Mouse (Mus musculus): Measurements from ENCODE around the gene Stk11. TPM values are rescaled to one million over a fixed set of nuclear protein-coding genes. Genes with fewer than 3 reads are reported as not detected.
A peak's percentile ranks its signal among the peaks of the same experiment; 100 is the strongest.

Gene Stk11
- polyA plus RNA-seq, 1 experiment from 2014 or later: 14.4 TPM

GRCm38 (mm10) chr10:80171760-80172526, 56.3 kb downstream of the Stk11 start:
- peak overlapping the region; percentile 62 for H3K9ac ChIP-seq
- H3K36me3 ChIP-seq: peaks cover 22% of the 10 kb centered on the region
- no peaks in the 10 kb centered on the region for H3K27me3 ChIP-seq (replicated peaks)
- H3K4me2 ChIP-seq (replicated peaks): peak overlapping the region; percentile 78
- H3K9me3 ChIP-seq: no peaks in the 10 kb centered on the region
- H3K4me1 ChIP-seq (replicated peaks): peaks cover 39% of the 10 kb centered on the region
- no peak overlapping the region; the same call in none of the 2 replicates for H3K4me3 ChIP-seq (replicated peaks)
- no peak for ATAC-seq
- 81% methylated on average over 45 of the region's 45 CpGs for WGBS
- peak overlapping the region; percentile 94 for H3K27ac ChIP-seq

- no peaks in the 10 kb centered on the region for H3K9me3 ChIP-seq
- H3K27me3 ChIP-seq (replicated peaks): no peaks in the 10 kb centered on the region
- H3K4me1 ChIP-seq (replicated peaks): peaks cover 39% of the 10 kb centered on the region
- peak within 1 kb of the TSS; percentile 94 for H3K27ac ChIP-seq
- H3K36me3 ChIP-seq: peaks cover 22% of the 10 kb centered on the region
- peak; percentile 83 for ATAC-seq
- H3K4me2 ChIP-seq (replicated peaks): peak within 1 kb of the TSS; percentile 78
- peak within 1 kb of the TSS; percentile 59 for H3K4me3 ChIP-seq (replicated peaks)
- peak within 1 kb of the TSS; percentile 62 for H3K9ac ChIP-seq
- 5% methylated on average over 35 of the region's 35 CpGs for WGBS
Measured at GRCm38 (mm10) chr10:80172527-80173292, 57.1 kb downstream of the Stk11 start, which contains the start of gene 1600002K03Rik. Gene 1600002K03Rik (plus strand): TSS chr10:80172944.

- H3K9me3 ChIP-seq: no peaks in the 10 kb centered on the region
- no peaks in the 10 kb centered on the region for H3K27me3 ChIP-seq (replicated peaks)
- H3K4me1 ChIP-seq (replicated peaks): peaks cover 39% of the 10 kb centered on the region
- ATAC-seq: no peak
- H3K27ac ChIP-seq: 0 out of 2 replicates have a peak overlapping the region, but pooled peaks have one; percentile 37
- peak overlapping the region; percentile 78 for H3K4me2 ChIP-seq (replicated peaks)
- H3K4me3 ChIP-seq (replicated peaks): peak overlapping the region; percentile 59
- H3K9ac ChIP-seq: 0 out of 2 replicates have a peak overlapping the region, but pooled peaks have one; percentile 18
- H3K36me3 ChIP-seq: peaks cover 22% of the 10 kb centered on the region
- 14% methylated on average over 11 of the region's 11 CpGs for WGBS
Measured at GRCm38 (mm10) chr10:80173358-80173757, 57.8 kb downstream of the Stk11 start.

DNA sequence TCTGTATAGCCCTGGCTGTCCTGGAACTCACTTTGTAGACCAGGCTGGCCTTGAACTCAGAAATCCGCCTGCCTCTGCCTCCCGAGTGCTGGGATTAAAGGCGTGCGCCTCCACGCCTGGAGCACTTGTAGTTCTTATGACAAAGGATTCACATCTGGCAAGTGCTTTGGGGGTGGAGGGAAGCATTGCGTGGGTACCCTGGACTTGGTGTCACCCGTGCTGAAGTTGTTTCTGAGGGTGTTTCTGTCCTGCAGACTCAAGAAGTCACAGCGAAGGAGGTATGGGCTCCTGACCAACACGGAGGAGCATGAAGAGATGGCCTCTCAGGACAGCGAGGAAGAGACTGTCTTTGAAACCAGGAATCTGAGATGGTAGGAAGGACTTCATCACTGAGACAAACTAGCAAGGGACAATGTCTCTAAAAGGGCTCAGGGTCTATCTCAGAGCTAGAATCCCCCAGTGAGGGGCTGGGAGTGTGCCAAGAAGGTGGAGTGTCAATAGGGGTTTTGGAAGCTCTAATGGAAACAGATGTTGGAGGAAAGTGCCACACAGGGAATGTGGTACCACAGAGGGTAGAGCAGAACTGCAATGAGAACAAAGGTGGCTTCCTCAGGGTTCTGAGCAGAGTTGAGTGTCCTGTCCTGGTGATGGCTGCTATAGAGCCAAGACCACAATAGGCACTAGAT, 58.5 kb downstream of the Stk11 start:
- Histone ChIP-seq H3K27me3 (replicated peaks) (no peaks in the 10 kb centered on the region), H3K27ac (no peak overlapping the region), H3K9ac (0 out of 2 replicates have a peak overlapping the region, but pooled peaks have one; percentile 17), H3K4me2 (replicated peaks) (0 out of 2 replicates have a peak overlapping the region, but pooled peaks have one; percentile 78), H3K4me1 (replicated peaks) (peaks cover 32% of the 10 kb centered on the region), H3K36me3 (peaks cover 22% of the 10 kb centered on the region), H3K4me3 (replicated peaks) (no peak overlapping the region), H3K9me3 (no peaks in the 10 kb centered on the region)
- no peak for ATAC-seq
- 89% methylated on average over 10 of the region's 10 CpGs for WGBS

DNA sequence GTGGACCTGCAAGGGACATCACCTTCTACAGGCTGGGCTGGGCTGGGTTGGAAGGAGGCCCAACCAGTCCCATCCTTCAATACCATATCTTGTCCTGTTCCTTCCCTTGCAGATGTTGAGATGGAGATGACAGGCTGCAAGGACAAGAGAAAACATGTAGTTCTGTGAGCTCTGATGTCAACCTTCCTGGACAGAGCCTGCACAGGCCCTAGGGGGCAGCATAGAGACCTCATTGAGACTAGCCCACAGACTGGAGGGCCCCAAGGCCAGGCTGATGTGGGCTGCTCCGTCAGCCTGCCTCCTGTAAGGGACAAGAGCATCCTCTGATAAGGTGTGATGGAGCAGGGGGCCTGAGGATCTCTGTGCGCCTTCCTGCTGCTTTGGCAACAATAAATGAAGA, 59.1 kb downstream of the Stk11 start:
- no peak overlapping the region for H3K9ac ChIP-seq
- H3K27me3 ChIP-seq (replicated peaks): no peaks in the 10 kb centered on the region
- WGBS: 47% methylated on average over 2 of the region's 2 CpGs
- no peak overlapping the region for H3K4me2 ChIP-seq (replicated peaks)
- H3K4me1 ChIP-seq (replicated peaks): peaks cover 29% of the 10 kb centered on the region
- H3K27ac ChIP-seq: no peak overlapping the region
- no peak for ATAC-seq
- no peaks in the 10 kb centered on the region for H3K9me3 ChIP-seq
- no peak overlapping the region for H3K4me3 ChIP-seq (replicated peaks)
- H3K36me3 ChIP-seq: peaks cover 22% of the 10 kb centered on the region

GRCm38 (mm10) chr10:80175536-80176269, 60.1 kb downstream of the Stk11 start:
- Histone ChIP-seq H3K27ac (no peak overlapping the region), H3K4me3 (replicated peaks) (no peak overlapping the region), H3K36me3 (peaks cover 12% of the 10 kb centered on the region), H3K27me3 (replicated peaks) (no peaks in the 10 kb centered on the region), H3K4me1 (replicated peaks) (peaks cover 28% of the 10 kb centered on the region), H3K9ac (no peak overlapping the region), H3K4me2 (replicated peaks) (no peak overlapping the region), H3K9me3 (no peaks in the 10 kb centered on the region)
- WGBS: 30% methylated on average over 4 of the region's 4 CpGs
- no peak for ATAC-seq

DNA sequence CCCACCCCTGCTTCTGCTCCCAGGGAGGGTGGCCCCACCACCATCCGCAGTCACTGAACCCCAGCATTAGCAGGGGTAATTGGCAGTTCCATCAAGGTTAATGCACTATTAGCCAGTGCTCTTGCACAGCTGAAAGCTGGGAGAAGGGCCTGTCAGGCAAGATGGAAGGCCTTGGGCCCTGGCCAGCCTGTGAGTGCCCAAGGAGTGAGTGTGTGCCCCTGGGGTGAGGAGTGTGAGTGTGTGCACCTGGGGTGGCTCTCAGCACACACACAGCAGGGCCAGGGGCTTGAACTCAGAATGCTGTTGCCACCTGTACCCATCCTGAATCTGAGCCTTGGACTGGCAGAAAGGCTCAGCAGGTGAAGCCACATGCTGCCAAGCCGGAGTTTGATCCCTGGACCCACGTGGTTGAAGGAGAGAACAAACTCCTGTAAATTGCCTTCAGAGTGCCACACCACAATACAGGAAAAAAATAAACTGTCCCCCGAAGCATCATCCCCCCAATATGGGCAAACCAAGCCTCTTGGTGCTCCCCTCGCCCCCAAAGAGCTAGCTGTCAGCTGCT, 60.7 kb downstream of the Stk11 start:
- Histone ChIP-seq H3K4me3 (replicated peaks) (no peak overlapping the region), H3K36me3 (peaks cover 8% of the 10 kb centered on the region), H3K9ac (no peak overlapping the region), H3K27ac (no peak overlapping the region), H3K9me3 (no peaks in the 10 kb centered on the region), H3K27me3 (replicated peaks) (no peaks in the 10 kb centered on the region), H3K4me1 (replicated peaks) (peaks cover 31% of the 10 kb centered on the region), H3K4me2 (replicated peaks) (no peak overlapping the region)
- 82% methylated on average over 5 of the region's 5 CpGs for WGBS
- ATAC-seq: no peak

DNA sequence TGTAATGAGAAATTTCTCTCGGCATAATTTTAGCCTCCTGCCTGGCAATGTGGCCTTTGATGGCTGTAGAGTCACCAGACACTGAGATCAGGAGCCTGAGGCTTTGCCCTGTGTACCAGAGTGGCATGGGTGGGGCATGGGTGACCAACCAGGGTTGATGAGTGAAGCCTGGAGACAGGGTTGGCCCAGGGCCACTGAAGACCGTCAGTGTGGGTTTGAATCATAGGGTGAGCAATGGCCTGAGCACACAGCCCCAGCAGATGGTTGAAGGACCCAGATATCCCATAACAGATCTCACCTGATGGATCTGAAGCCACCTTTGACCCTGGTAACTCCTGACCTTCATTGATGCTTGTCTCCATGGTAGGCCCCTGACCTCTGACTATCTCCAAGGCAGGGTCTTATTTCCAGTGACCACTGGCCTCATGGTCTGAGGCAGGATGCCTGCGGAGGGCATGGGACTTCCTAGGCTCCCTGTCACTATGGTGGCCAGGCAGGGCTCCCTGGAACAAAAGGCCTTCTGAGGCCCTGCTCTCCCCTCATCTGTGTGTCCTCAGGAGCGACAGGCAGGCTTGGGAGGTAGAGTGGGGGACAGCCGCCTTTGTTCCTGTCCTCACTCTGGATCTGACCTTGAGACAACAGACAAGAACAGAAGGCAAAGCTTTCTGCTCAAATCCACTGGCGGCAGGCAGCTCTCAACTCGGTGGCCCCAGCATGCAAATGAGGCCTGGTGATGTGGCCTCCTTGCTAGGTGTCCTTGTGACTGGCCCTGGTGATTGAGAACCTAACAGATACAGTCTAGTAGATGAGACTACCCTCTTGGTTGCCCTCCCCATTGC, 62.1 kb downstream of the Stk11 start:
- 67% methylated on average over 7 of the region's 7 CpGs for WGBS
- no peak for ATAC-seq
- Histone ChIP-seq H3K27ac (no peak overlapping the region), H3K4me1 (replicated peaks) (peaks cover 20% of the 10 kb centered on the region), H3K36me3 (no peaks in the 10 kb centered on the region), H3K9me3 (no peaks in the 10 kb centered on the region), H3K27me3 (replicated peaks) (no peaks in the 10 kb centered on the region), H3K4me2 (replicated peaks) (no peak overlapping the region), H3K4me3 (replicated peaks) (no peak overlapping the region), H3K9ac (no peak overlapping the region)

DNA sequence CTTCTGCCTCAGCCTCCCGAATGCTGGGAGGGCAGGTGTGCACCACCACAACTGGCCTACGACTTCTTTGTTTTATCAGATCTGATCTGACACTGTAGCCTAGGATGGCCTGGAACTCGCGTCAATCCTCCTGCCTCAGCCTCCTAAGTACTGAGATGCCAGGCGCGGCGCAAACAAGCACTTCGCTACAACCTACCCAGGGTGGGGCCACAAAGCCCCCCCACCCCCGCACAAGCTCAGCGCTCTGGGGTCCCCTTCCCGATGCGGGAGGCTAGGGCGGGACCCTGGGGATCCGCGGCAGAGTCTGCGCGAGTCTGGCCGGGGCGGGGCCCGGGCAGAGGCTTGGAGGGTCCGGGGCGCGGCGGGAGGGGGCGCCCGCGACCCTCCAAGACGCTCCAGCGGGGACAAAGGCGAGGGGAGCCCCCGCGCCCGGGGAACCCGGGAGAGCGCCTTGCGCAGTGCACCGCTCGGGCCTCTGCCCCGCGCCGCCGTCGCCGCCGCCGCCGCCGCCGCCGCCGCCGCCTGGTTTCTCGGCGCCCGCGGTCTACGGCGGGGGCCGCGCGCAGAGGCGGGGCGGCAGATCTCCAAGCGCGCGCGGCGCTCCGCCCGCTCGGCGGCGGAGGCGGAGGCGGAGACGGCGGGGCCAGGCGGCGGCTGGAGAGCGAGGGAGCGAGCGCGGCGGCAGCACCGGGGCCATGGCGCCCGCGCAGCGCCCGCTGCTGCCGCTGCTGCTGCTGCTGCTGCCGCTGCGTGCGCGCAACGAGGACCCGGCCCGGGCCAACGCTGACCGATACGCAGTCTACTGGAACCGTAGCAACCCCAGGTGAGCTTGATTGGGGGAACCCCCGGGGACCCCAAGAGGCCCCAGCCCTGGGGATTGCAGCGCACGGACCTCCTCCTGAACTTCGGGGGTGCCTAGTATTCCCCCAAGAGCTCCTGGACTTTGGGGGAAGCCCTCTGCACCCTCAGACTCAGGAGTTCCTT, 63.8 kb downstream of the Stk11 start, which contains the start of gene Efna2:
TSS of gene Efna2 (plus strand) at position 415 of the 984 bp plus-strand sequence.
- peak within 1 kb of the TSS; percentile 44; the same call in 1 of the 2 replicates for H3K27ac ChIP-seq
- H3K9me3 ChIP-seq: no peaks in the 10 kb centered on the region
- H3K4me3 ChIP-seq (replicated peaks): peak within 1 kb of the TSS; percentile 75
- H3K4me1 ChIP-seq (replicated peaks): peaks cover 20% of the 10 kb centered on the region
- peak within 1 kb of the TSS; percentile 76 for H3K4me2 ChIP-seq (replicated peaks)
- H3K9ac ChIP-seq: peak within 1 kb of the TSS; percentile 88
- peak; percentile 78 for ATAC-seq
- no peaks in the 10 kb centered on the region for H3K36me3 ChIP-seq
- H3K27me3 ChIP-seq (replicated peaks): no peaks in the 10 kb centered on the region
- 2% methylated on average over 74 of the region's 106 CpGs for WGBS
